Mouse (Mus musculus) cerebellum, adult 8-10 months (tissue): ENCODE measurements around the gene Cpa2.

Experiments used
- DNase-seq: peaks from one replicate; pipeline ENCODE4 v3.0.0; 2022

The Cpa2 gene

GRCm38 (mm10) chr6:30541009-30541799 is at the start of gene Cpa2:
TSS of gene Cpa2 (plus strand) at chr6:30541582.
- no peak for DNase-seq

GRCm38 (mm10) chr6:30499049-30499448 is 42.3 kb upstream of the Cpa2 start:
- DNase-seq = no peak

GRCm38 (mm10) chr6:30508824-30509223 is 32.6 kb upstream of the Cpa2 start:
- no peak for DNase-seq

GRCm38 (mm10) chr6:30509265-30510239 is 31.8 kb upstream of the Cpa2 start, which contains the start of the genes Tmem209 and Ssmem1:
TSS of gene Tmem209 (minus strand) at chr6:30509783.
TSS of gene Ssmem1 (plus strand) at chr6:30509849.
- peak; percentile 98 for DNase-seq

GRCm38 (mm10) chr6:30510291-30510690 is 31.1 kb upstream of the Cpa2 start:
- DNase-seq = peak; percentile 19

- no peak for DNase-seq
These were observed 27.1 kb upstream of the Cpa2 start for GRCm38 (mm10) chr6:30514242-30514641.

- DNase-seq = no peak
These were observed 21.0 kb upstream of the Cpa2 start for GRCm38 (mm10) chr6:30520400-30520799.

GRCm38 (mm10) chr6:30525456-30526332 is 15.7 kb upstream of the Cpa2 start:
- no peak for DNase-seq

GRCm38 (mm10) chr6:30526586-30527515 is 14.5 kb upstream of the Cpa2 start:
- DNase-seq = no peak

- DNase-seq = no peak
These were observed 12.6 kb upstream of the Cpa2 start for GRCm38 (mm10) chr6:30528800-30529199.

GRCm38 (mm10) chr6:30535340-30535739 is 6.0 kb upstream of the Cpa2 start:
- DNase-seq = peak; percentile 64

- no peak for DNase-seq
These were observed 3.1 kb upstream of the Cpa2 start for GRCm38 (mm10) chr6:30538240-30538639.

- DNase-seq = no peak
These were observed 2.6 kb upstream of the Cpa2 start for GRCm38 (mm10) chr6:30538800-30539199.

- DNase-seq = no peak
These were observed 895 bp downstream of the Cpa2 start for GRCm38 (mm10) chr6:30542277-30542676.

GRCm38 (mm10) chr6:30543077-30543476 is 1.7 kb downstream of the Cpa2 start:
- DNase-seq = no peak

- DNase-seq = no peak
These were observed 2.5 kb downstream of the Cpa2 start for GRCm38 (mm10) chr6:30543851-30544250.

- no peak for DNase-seq
These were observed 4.3 kb downstream of the Cpa2 start for GRCm38 (mm10) chr6:30545689-30546088.

- DNase-seq = peak; percentile 41
These were observed 5.3 kb downstream of the Cpa2 start for GRCm38 (mm10) chr6:30546571-30547273.

GRCm38 (mm10) chr6:30547274-30547645 is 5.9 kb downstream of the Cpa2 start:
- DNase-seq = no peak

GRCm38 (mm10) chr6:30547656-30548306 is 6.4 kb downstream of the Cpa2 start:
- peak; percentile 25 for DNase-seq
